Mouse (Mus musculus) embryonic facial prominence, embryonic 15.5 days (tissue): ENCODE data around the gene Brms1. TPM values are rescaled to one million over a fixed set of nuclear protein-coding genes. Genes with fewer than 3 reads are reported as not detected.

Experiments used
- ATAC-seq: fragments of 200-750 bp; cut with Nextera tagmentation; 2 replicates; pipeline ENCODE4 v1.8.0; 2017; ENCODE audit warnings: low read depth, moderate TSS enrichment; ENCODE audit not compliant: insufficient number of reproducible peaks, low FRiP score, low TSS enrichment
- H3K27ac ChIP-seq: fragments of 300-500 bp; sonication (generic); replicated peaks from 2 replicates; pipeline ENCODE4 v1.5.1; 2015; ENCODE audit warnings: mild to moderate bottlenecking, inconsistent platforms
- H3K27me3 ChIP-seq: fragments of 300-500 bp; sonication (generic); 2 replicates; pipeline ENCODE4 v1.6.1; 2015; ENCODE audit warnings: inconsistent platforms
- H3K36me3 ChIP-seq: fragments of 300-500 bp; sonication (generic); 2 replicates; pipeline ENCODE4 v1.6.1; 2015; ENCODE audit warnings: mild to moderate bottlenecking, inconsistent platforms
- H3K4me1 ChIP-seq: fragments of 300-500 bp; sonication (generic); 2 replicates; pipeline ENCODE4 v1.6.1; 2015; ENCODE audit warnings: inconsistent platforms
- H3K4me2 ChIP-seq: fragments of 300-500 bp; sonication (generic); replicated peaks from 2 replicates; pipeline ENCODE4 v1.6.1; 2015; ENCODE audit warnings: mild to moderate bottlenecking, inconsistent platforms
- H3K4me3 ChIP-seq: fragments of 300-500 bp; sonication (generic); replicated peaks from 2 replicates; pipeline ENCODE4 v1.5.1; 2015; ENCODE audit warnings: mild to moderate bottlenecking, inconsistent platforms
- H3K9ac ChIP-seq: fragments of 300-500 bp; sonication (generic); 2 replicates; pipeline ENCODE4 v1.6.1; 2015; ENCODE audit warnings: inconsistent platforms
- H3K9me3 ChIP-seq: fragments of 300-500 bp; sonication (generic); replicated peaks from 2 replicates; pipeline ENCODE4 v1.6.1; 2016; ENCODE audit warnings: inconsistent platforms
- WGBS: fragments of 180-500 bp; shearing (Covaris S2); methylation state at CpG from one replicate; pipeline ENCODE4 v1.1.7; 2015; 5-methylcytosine and 5-hydroxymethylcytosine counted together
- polyA plus RNA-seq: library from polyadenylated mRNA; unstranded; fragments of >200 nt; fragmentation: Nextera tagmentation; extraction: Ambion mirVana; gene quantifications from 2 replicates; pipeline ENCODE4 v1.2.1, GENCODE M21; 2015

Gene Brms1
- polyA plus RNA-seq, 1 experiment from 2014 or later, result 48.6 TPM

DNA sequence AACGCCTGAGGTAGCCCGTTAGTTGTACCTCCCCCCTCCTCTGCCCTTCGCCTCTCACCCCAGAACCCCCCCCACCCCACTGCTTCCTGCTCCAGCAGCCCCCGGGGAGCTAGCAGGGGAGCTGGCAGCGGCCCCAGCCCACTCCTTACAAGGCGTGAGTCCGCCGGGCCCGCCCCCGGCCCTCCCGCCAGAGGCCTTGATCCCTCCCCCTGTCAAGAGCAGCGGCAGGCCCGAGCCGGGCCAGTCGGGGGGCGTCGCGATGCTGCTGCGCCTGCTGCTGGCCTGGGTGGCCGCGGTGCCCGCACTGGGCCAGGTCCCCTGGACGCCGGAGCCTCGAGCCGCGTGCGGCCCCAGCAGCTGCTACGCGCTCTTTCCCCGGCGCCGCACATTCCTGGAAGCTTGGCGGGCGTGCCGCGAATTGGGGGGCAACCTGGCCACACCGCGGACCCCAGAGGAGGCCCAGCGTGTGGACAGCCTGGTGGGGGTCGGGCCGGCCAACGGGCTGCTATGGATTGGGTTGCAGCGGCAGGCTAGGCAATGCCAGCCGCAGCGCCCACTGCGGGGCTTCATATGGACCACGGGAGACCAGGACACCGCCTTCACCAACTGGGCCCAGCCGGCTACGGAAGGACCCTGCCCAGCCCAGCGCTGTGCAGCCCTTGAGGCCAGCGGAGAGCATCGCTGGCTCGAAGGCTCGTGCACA lies 26.9 kb downstream of the Brms1 start, which contains the start of gene Cd248:
Gene Cd248 (plus strand): TSS at position 212 of the 703 bp plus-strand sequence.
- Histone ChIP-seq H3K27ac (peak within 1 kb of the TSS; percentile 92), H3K4me2 (peak within 1 kb of the TSS; percentile 82), H3K4me1 (peaks cover 74% of the 10 kb centered on the region), H3K4me3 (peak within 1 kb of the TSS; percentile 70), H3K9me3 (no peaks in the 10 kb centered on the region), H3K27me3 (peaks cover 6% of the 10 kb centered on the region), H3K36me3 (no peaks in the 10 kb centered on the region), H3K9ac (peak within 1 kb of the TSS; percentile 88)
- peak; percentile 78 for ATAC-seq
- under 1% methylated on average over 40 of the region's 56 CpGs for WGBS

DNA sequence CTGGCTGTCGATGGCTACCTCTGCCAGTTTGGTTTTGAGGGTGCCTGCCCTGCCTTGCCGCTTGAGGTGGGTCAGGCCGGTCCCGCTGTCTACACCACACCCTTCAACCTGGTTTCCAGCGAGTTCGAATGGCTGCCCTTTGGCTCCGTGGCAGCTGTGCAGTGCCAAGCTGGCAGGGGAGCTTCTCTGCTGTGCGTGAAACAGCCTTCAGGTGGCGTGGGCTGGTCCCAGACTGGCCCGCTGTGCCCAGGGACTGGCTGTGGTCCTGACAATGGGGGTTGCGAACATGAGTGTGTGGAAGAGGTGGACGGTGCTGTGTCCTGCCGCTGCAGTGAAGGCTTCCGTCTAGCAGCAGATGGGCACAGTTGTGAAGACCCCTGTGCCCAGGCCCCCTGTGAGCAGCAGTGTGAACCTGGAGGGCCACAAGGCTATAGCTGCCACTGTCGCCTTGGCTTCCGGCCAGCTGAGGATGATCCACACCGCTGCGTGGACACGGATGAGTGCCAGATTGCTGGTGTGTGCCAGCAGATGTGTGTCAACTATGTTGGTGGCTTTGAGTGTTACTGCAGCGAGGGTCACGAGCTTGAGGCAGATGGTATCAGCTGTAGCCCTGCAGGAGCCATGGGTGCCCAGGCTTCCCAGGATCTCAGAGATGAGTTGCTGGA lies 27.5 kb downstream of the Brms1 start:
- Histone ChIP-seq H3K36me3 (no peaks in the 10 kb centered on the region), H3K9ac (peak overlapping the region; percentile 88), H3K4me3 (peak overlapping the region; percentile 70), H3K4me1 (peaks cover 75% of the 10 kb centered on the region), H3K27ac (peak overlapping the region; percentile 92), H3K4me2 (peak overlapping the region; percentile 82), H3K27me3 (peaks cover 6% of the 10 kb centered on the region), H3K9me3 (no peaks in the 10 kb centered on the region)
- 25% methylated on average over 21 of the region's 21 CpGs for WGBS
- ATAC-seq, result no peak

DNA sequence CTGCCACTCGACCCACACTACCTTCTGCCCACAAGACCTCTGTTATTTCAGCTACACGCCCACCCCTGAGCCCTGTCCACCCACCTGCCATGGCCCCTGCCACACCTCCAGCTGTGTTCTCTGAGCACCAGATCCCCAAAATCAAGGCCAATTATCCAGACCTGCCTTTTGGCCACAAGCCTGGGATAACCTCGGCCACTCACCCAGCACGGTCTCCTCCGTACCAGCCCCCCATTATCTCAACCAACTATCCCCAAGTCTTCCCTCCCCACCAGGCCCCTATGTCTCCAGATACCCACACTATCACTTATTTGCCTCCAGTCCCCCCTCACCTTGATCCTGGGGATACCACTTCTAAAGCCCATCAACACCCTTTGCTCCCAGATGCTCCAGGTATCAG lies 28.3 kb downstream of the Brms1 start:
- 73% methylated on average over 5 of the region's 5 CpGs for WGBS
- Histone ChIP-seq H3K27ac (peak overlapping the region; percentile 98), H3K4me1 (peaks cover 74% of the 10 kb centered on the region), H3K27me3 (peaks cover 6% of the 10 kb centered on the region), H3K36me3 (no peaks in the 10 kb centered on the region), H3K9ac (peak overlapping the region; percentile 88), H3K4me2 (peak overlapping the region; percentile 82), H3K9me3 (no peaks in the 10 kb centered on the region), H3K4me3 (peak overlapping the region; percentile 70)
- ATAC-seq, result no peak

DNA sequence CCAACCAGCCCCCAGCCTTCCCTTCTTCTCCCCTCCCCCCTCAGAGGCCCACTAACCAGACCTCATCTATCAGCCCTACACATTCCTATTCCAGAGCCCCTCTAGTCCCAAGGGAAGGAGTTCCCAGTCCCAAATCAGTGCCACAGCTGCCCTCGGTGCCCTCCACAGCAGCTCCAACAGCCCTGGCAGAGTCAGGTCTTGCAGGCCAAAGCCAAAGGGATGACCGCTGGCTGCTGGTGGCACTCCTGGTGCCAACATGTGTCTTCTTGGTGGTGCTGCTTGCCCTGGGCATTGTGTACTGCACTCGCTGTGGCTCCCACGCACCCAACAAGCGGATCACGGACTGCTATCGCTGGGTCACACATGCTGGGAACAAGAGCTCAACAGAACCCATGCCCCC lies 28.8 kb downstream of the Brms1 start:
- peak overlapping the region; percentile 98 for H3K27ac ChIP-seq
- H3K4me1 ChIP-seq, result peaks cover 69% of the 10 kb centered on the region
- peaks cover 6% of the 10 kb centered on the region for H3K27me3 ChIP-seq
- peak overlapping the region; percentile 70 for H3K4me3 ChIP-seq
- WGBS, result 77% methylated on average over 7 of the region's 7 CpGs
- H3K36me3 ChIP-seq, result no peaks in the 10 kb centered on the region
- H3K9me3 ChIP-seq, result no peaks in the 10 kb centered on the region
- peak overlapping the region; percentile 82 for H3K4me2 ChIP-seq
- peak overlapping the region; percentile 7; the same call in 1 of the 2 replicates for H3K9ac ChIP-seq
- no peak for ATAC-seq

DNA sequence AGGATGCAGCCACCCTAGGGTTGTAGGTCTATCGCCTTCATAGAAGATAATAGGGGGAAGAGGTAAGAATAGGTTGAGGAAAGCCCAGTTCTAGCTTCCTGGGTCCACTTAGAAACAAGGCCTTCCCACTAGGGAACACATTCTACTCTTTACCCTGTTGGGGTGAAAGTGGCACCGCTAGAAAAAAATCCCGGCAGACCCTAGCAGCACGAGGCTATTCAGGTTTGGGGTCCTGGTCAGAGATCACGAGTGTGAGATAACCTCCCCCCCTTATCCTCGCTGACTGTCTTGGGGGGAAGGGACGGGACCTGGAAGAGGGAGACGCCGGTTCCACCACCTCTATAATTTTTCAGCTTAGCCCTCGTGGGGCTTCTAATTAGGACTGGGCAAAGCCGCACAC lies 29.9 kb downstream of the Brms1 start:
- WGBS, result 11% methylated on average over 11 of the region's 11 CpGs
- H3K4me3 ChIP-seq, result peak overlapping the region; percentile 70
- ATAC-seq, result no peak
- H3K9me3 ChIP-seq, result no peaks in the 10 kb centered on the region
- peak overlapping the region; percentile 98 for H3K27ac ChIP-seq
- H3K27me3 ChIP-seq, result peaks cover 6% of the 10 kb centered on the region
- peaks cover 62% of the 10 kb centered on the region for H3K4me1 ChIP-seq
- H3K9ac ChIP-seq, result peak overlapping the region; percentile 22; the same call in 1 of the 2 replicates
- H3K36me3 ChIP-seq, result no peaks in the 10 kb centered on the region
- peak overlapping the region; percentile 82 for H3K4me2 ChIP-seq

DNA sequence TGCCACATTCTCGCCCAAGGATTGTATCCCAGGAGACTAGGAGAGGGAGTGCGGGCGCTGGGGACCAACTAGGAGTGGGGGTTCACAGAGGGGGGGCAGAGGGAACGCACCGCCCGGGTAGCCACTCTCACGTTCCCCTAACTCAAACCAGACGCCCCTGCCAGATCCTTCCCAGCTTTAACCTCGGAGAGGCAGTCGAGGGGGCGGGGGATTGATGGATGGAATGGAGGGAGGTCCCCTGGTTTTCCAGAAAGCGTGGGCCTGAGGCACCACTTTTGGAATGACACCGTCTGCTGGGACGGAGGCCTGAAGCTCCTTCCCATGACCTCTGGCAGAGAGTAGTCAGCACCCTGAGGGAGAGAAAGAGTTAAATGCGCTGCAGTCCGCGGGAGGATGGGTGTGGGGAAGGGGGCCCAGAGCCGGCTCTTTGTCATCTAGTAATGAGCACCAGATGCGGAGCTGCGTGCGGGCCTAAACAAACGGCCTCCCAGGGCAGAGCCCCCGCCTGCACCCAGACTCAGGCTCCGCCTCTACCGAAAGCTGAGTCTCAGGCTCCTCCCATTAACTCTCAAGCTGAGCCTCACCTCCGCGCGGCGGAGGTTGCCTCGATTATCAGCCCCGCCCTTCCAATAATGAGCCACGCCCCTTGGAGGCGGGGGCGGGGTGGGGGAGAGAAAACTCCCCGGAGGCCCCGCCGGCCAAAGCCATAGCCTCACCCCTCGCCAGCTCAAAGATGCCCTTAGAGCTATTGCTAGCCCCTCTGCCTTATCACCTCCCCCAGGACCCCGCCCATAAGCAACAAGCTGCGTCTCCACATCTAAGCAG lies 30.6 kb downstream of the Brms1 start:
- Histone ChIP-seq H3K9ac (peak overlapping the region; percentile 31), H3K9me3 (no peaks in the 10 kb centered on the region), H3K4me2 (peak overlapping the region; percentile 82), H3K27ac (peak overlapping the region; percentile 98), H3K36me3 (no peaks in the 10 kb centered on the region), H3K4me3 (peak overlapping the region; percentile 70), H3K4me1 (peaks cover 60% of the 10 kb centered on the region), H3K27me3 (peaks cover 6% of the 10 kb centered on the region)
- WGBS, result 1% methylated on average over 40 of the region's 40 CpGs
- peak; percentile 90 for ATAC-seq

DNA sequence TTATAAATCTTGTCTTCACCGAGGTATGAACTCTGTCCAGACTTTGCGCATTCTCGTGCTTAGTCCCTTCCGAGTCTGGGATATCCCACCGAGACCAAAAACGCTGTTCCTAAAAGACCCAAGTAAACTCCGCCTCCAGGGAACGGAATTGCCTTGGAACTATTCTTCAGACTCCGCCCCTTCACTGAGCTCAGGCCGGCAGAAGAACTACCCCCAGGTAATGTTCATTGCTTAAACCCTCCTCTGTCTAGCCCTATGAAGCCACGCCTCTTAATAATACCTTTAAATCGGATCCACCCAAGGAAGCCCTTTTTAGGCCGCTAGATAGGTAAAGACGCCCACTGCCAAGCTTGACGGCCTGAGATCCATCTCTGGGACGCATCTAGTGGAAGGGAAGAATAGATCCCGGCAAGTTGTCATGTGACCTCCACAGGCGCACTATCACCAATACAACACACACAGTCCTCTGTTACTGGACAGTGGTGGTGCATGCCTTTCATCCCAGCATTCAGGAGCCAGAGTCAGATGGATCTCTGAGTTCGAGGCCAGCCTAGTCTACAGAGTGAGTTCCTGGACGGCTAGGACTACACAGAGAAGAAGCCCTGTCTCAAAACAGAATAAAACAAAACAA lies 31.4 kb downstream of the Brms1 start:
- Histone ChIP-seq H3K4me2 (peak overlapping the region; percentile 82), H3K9me3 (no peaks in the 10 kb centered on the region), H3K4me3 (peak overlapping the region; percentile 70), H3K9ac (peak overlapping the region; percentile 31), H3K4me1 (peaks cover 53% of the 10 kb centered on the region), H3K27ac (peak overlapping the region; percentile 98), H3K27me3 (peaks cover 6% of the 10 kb centered on the region), H3K36me3 (no peaks in the 10 kb centered on the region)
- WGBS, result 2% methylated on average over 20 of the region's 20 CpGs
- ATAC-seq, result 0 out of 2 replicates have a peak, but pooled peaks have one; percentile 1

DNA sequence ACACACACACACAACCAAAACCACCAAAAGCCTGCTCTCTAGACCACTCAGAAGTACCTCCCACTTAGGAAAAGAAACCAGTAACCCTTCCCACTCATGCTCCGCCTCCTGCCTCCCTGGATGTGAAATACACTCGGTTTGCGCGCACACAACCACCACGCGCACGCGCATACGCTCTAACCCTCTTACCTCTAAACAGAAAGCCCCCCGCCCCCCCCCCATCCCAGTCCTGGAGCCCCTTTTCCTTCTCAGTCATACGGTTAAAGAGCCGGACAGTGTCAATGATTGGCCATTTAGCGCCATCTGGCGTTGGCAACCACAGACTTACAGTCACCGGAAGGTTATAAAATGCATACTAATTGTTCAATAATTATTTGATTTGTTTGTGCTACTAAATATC lies 31.9 kb downstream of the Brms1 start:
- Histone ChIP-seq H3K4me2 (peak overlapping the region; percentile 82), H3K4me3 (peak overlapping the region; percentile 70), H3K4me1 (peaks cover 47% of the 10 kb centered on the region), H3K9me3 (no peaks in the 10 kb centered on the region), H3K27ac (peak overlapping the region; percentile 98), H3K9ac (no peak overlapping the region), H3K36me3 (no peaks in the 10 kb centered on the region), H3K27me3 (peaks cover 6% of the 10 kb centered on the region)
- ATAC-seq, result no peak
- WGBS, result 1% methylated on average over 15 of the region's 15 CpGs

DNA sequence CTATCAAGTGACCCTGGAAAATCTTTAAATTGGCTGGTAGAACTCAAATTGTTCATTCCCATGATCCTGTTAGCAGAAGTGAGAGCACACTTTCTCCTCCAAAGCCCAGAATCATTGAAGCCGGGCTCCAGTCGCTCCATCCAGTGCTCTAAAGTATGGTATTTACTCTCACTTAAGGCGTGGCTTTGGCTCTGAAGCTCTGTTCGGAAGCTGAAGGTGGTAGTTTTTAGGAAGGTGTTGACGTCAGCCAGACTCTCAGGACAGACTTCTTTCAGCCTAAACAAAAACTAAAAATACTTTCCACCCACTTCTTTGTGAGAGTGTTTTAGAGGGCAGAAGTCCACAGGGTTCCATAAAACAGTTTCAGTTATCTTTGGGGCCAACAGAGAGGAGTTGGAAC lies 32.4 kb downstream of the Brms1 start:
- H3K9ac ChIP-seq, result no peak overlapping the region
- no peak overlapping the region for H3K27ac ChIP-seq
- H3K4me1 ChIP-seq, result peaks cover 43% of the 10 kb centered on the region
- no peak for ATAC-seq
- no peaks in the 10 kb centered on the region for H3K9me3 ChIP-seq
- H3K4me2 ChIP-seq, result no peak overlapping the region
- H3K4me3 ChIP-seq, result peak overlapping the region; percentile 70; the same call in 1 of the 2 replicates
- 33% methylated on average over 5 of the region's 5 CpGs for WGBS
- peaks cover 3% of the 10 kb centered on the region for H3K27me3 ChIP-seq
- H3K36me3 ChIP-seq, result no peaks in the 10 kb centered on the region

DNA sequence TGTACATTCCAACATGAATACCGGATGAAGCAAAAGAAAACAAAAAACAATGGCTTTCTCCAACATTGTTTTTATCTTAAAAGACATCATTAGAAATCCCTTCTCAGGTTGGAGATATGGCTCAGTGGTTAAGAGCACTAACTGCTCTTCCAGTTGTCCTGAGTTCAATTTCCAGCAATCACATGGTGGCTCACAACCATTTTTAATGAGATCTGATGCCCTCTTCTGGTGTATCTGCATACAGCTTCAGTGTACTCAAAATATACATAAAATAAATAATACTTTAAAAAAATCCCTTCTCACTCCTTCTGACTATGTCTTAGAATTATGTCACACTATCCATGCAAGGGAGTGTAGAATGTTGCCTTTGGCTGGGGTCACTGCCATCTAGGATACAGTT lies 38.1 kb downstream of the Brms1 start:
- 80% methylated on average over 1 of the region's 1 CpGs for WGBS
- H3K4me1 ChIP-seq, result no peaks in the 10 kb centered on the region
- no peaks in the 10 kb centered on the region for H3K36me3 ChIP-seq
- H3K4me2 ChIP-seq, result no peak overlapping the region
- peaks cover 41% of the 10 kb centered on the region for H3K27me3 ChIP-seq
- no peak overlapping the region for H3K27ac ChIP-seq
- H3K9me3 ChIP-seq, result no peaks in the 10 kb centered on the region
- H3K9ac ChIP-seq, result no peak overlapping the region
- no peak for ATAC-seq
- H3K4me3 ChIP-seq, result no peak overlapping the region
